Mouse (Mus musculus) CH12.LX (cell line): ENCODE data around the gene Iba57.
A peak's percentile ranks its signal among the peaks of the same experiment; 100 is the strongest.

Experiments
- CTCF ChIP-seq, 2 experiments: IDR thresholded peaks in 1 of 2; conservative IDR thresholded peaks in 1 of 2; 2 replicates each; pipeline ENCODE4 v1.5.1; 2011 to 2012; ENCODE audit warnings: low read depth in 2 of 2, low read length in 2 of 2, improper control_type of control experiment in 1 of 2, inconsistent platforms in 1 of 2, mild to moderate bottlenecking in 1 of 2, moderate library complexity in 1 of 2
- EP300 ChIP-seq: IDR thresholded peaks from 2 replicates; pipeline ENCODE4 v1.6.1; 2011; ENCODE audit warnings: low read length, improper control_type of control experiment
- GABPA ChIP-seq: IDR thresholded peaks from 2 replicates; pipeline ENCODE4 v1.6.1; 2012; ENCODE audit warnings: low read depth, low read length, improper control_type of control experiment, inconsistent platforms; ENCODE audit not compliant: insufficient replicate concordance
- HCFC1 ChIP-seq: IDR thresholded peaks from 2 replicates; pipeline ENCODE4 v1.6.1; 2012; ENCODE audit warnings: low read depth, mild to moderate bottlenecking, inconsistent platforms, low read length, improper control_type of control experiment
- MXI1 ChIP-seq: IDR thresholded peaks from 2 replicates; pipeline ENCODE4 v1.6.1; 2011; ENCODE audit warnings: mild to moderate bottlenecking, low read depth, low read length, improper control_type of control experiment
- MYC ChIP-seq: IDR thresholded peaks from 2 replicates; pipeline ENCODE4 v1.6.1; 2011; ENCODE audit warnings: low read depth, mild to moderate bottlenecking, improper control_type of control experiment, low read length
- PAX5 ChIP-seq: IDR thresholded peaks from 2 replicates; pipeline ENCODE4 v1.6.1; 2012; ENCODE audit warnings: low read length, inconsistent platforms, mixed read lengths
- POLR2A ChIP-seq: IDR thresholded peaks from 2 replicates; pipeline ENCODE4 v1.6.1; 2011; ENCODE audit warnings: low read depth, mild to moderate bottlenecking, improper control_type of control experiment, low read length
- RCOR1 ChIP-seq: conservative IDR thresholded peaks from 2 replicates; pipeline ENCODE4 v1.6.1; 2012; ENCODE audit warnings: low read depth, mild to moderate bottlenecking, inconsistent platforms, low read length, improper control_type of control experiment
- ZMIZ1 ChIP-seq: IDR thresholded peaks from 2 replicates; pipeline ENCODE4 v1.6.1; 2012; ENCODE audit warnings: low read depth, mild to moderate bottlenecking, inconsistent platforms, low read length, improper control_type of control experiment

DNA sequence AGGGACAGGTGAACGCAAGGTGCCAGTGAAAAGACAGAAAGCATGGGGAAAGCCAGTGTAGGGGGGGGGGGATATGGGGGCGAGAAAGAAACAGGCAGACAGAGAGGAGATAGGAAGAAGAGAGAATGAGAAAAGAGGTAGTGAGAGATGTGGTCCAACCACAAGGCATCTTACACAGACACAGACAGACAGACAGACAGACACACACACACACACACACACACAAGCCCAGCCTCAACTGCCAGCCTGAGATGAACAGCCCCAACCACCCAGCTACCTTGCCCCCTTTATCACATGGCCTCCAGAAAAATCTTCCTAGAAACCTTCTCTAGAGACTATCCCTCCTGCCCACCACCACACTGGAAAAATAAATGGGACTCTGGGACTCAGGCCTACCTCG, 31.5 kb downstream of the Iba57 start:
- TF ChIP-seq MYC (peak; percentile 67; the same call in 1 of the 2 replicates), EP300 (peak; percentile 97), MXI1 (peak; percentile 6; the same call in 1 of the 2 replicates), CTCF (conservative IDR thresholded peaks at IDR 0.05 in 1 of 2, IDR thresholded peaks at IDR 0.05 in 1 of 2; ENCODE audit: low read depth in 2 of 2, low read length in 2 of 2) (no peak), POLR2A (no peak), HCFC1 (no peak), GABPA (no peak), ZMIZ1 (no peak), RCOR1 (peak; percentile 84), PAX5 (no peak)
